9 mouse cellular contexts compared by ENCODE assay signal in genomic region chr17:35578211-35578610, GRCm38 (mm10). TPM values are rescaled to one million over a fixed set of nuclear protein-coding genes. Genes with fewer than 3 reads are reported as not detected.
DNase-seq lines count a peak whose midpoint lies in the region; ATAC-seq and TF ChIP-seq lines count a peak whose summit lies in the region.
"Had no signal": no experiment of that assay in that cellular context is flagged by ENCODE, and none has a peak within 500 bp of the region (broad histone marks: within the 10 kb centered on the region; RNA-seq: fewer than 3 reads in every experiment).

No protein-coding gene starts in this region.

- H3K36me3 ChIP-seq in midbrain, embryonic 11.5 days (ENCODE audit: control insufficient read depth, insufficient read depth, low read length): no peaks in the 10 kb centered on the region
- H3K36me3 ChIP-seq in midbrain, embryonic 16.5 days (ENCODE audit: control insufficient read depth, insufficient read depth, low read length): no peaks in the 10 kb centered on the region
- no peaks in the 10 kb centered on the region for H3K36me3 ChIP-seq in kidney, postnatal 0 days (ENCODE audit: insufficient read depth, low read length)
- no peaks in the 10 kb centered on the region for H3K36me3 ChIP-seq in liver, embryonic 14.5 days (replicated peaks; ENCODE audit: control insufficient read depth, insufficient read depth, low read depth)
- H3K36me3 ChIP-seq: heart, embryonic 13.5 days had no signal

- no peak overlapping the region for H3K27ac ChIP-seq in midbrain, embryonic 11.5 days (ENCODE audit: low read depth, low read length)
- H3K27ac ChIP-seq in midbrain, embryonic 16.5 days (ENCODE audit: low read length): no peak overlapping the region
- H3K27ac ChIP-seq in bone marrow, adult 2 months (ENCODE audit: control insufficient read depth, insufficient read depth, low read depth, low read length, poor library complexity): no peak overlapping the region
- no peak overlapping the region for H3K27ac ChIP-seq in kidney, postnatal 0 days
- H3K27ac ChIP-seq in liver, embryonic 14.5 days: no peak overlapping the region
- H3K27ac ChIP-seq: heart, embryonic 13.5 days had no signal

- TF ChIP-seq CTCF in bone marrow, adult 2 months (IDR thresholded peaks at IDR 0.05; ENCODE audit: control insufficient read depth, insufficient read depth, low read length): peak; percentile 99
- TF ChIP-seq CTCF in kidney, postnatal 0 days (IDR thresholded peaks at IDR 0.05; ENCODE audit: low read depth): peak; percentile 100
- peak; percentile 100 for TF ChIP-seq CTCF in liver, embryonic 14.5 days (IDR thresholded peaks at IDR 0.05; ENCODE audit: low read depth)

- no peaks in the 10 kb centered on the region for H3K4me1 ChIP-seq in midbrain, embryonic 11.5 days (ENCODE audit: control insufficient read depth, insufficient read depth, low read length)
- no peaks in the 10 kb centered on the region for H3K4me1 ChIP-seq in midbrain, embryonic 16.5 days (ENCODE audit: control insufficient read depth, insufficient read depth, low read length)
- no peaks in the 10 kb centered on the region for H3K4me1 ChIP-seq in bone marrow, adult 2 months (ENCODE audit: control insufficient read depth, insufficient read depth, low read length)
- no peaks in the 10 kb centered on the region for H3K4me1 ChIP-seq in kidney, postnatal 0 days (replicated peaks; ENCODE audit: insufficient read depth, low read length)
- H3K4me1 ChIP-seq in liver, embryonic 14.5 days (replicated peaks; ENCODE audit: control insufficient read depth in 2 of 2, insufficient read depth in 2 of 2, low read length in 1 of 2): no peaks in the 10 kb centered on the region
- H3K4me1 ChIP-seq: heart, embryonic 13.5 days had no signal

- no peak overlapping the region for H3K9ac ChIP-seq in midbrain, embryonic 11.5 days (ENCODE audit: low read length)
- H3K9ac ChIP-seq in midbrain, embryonic 16.5 days (ENCODE audit: low read depth, low read length): no peak overlapping the region
- H3K9ac ChIP-seq in kidney, postnatal 0 days (ENCODE audit: low read depth, low read length): no peak overlapping the region
- H3K9ac ChIP-seq in liver, embryonic 14.5 days (replicated peaks): no peak overlapping the region
- H3K9ac ChIP-seq: heart, embryonic 13.5 days had no signal

- H3K9me3 ChIP-seq in midbrain, embryonic 11.5 days (ENCODE audit: control insufficient read depth, low read length): no peaks in the 10 kb centered on the region
- no peaks in the 10 kb centered on the region for H3K9me3 ChIP-seq in midbrain, embryonic 16.5 days (replicated peaks; ENCODE audit: control insufficient read depth, low read length, poor library complexity, severe bottlenecking)
- H3K9me3 ChIP-seq in kidney, postnatal 0 days (replicated peaks; ENCODE audit: low read length): no peaks in the 10 kb centered on the region
- no peaks in the 10 kb centered on the region for H3K9me3 ChIP-seq in liver, embryonic 14.5 days (ENCODE audit: control insufficient read depth, low read length)
- H3K9me3 ChIP-seq: heart, embryonic 13.5 days had no signal

- DNase-seq in midbrain, embryonic 11.5 days (ENCODE audit: low spot score, missing footprints): peak; percentile 99
- DNase-seq in kidney, postnatal 0 days (ENCODE audit: low spot score): peak; percentile 87
- peak; percentile 73 to 76 (median 75) for DNase-seq in liver, embryonic 14.5 days (ENCODE audit: low read depth in 3 of 3, low spot score in 3 of 3)
- DNase-seq in retina, postnatal 7 days (ENCODE audit: low read depth, low spot score): peak; percentile 88
- peak; percentile 52 for DNase-seq in urinary bladder, postnatal 10 days (ENCODE audit: low spot score)

- 17% methylated on average over 6 of the region's 6 CpGs for WGBS in midbrain, embryonic 11.5 days
- WGBS in midbrain, embryonic 16.5 days: 17% methylated on average over 6 of the region's 6 CpGs
- 22% methylated on average over 6 of the region's 6 CpGs for WGBS in bone marrow, adult 2 months
- WGBS in kidney, postnatal 0 days: 22% methylated on average over 6 of the region's 6 CpGs
- WGBS in liver, embryonic 14.5 days (ENCODE audit: insufficient replicate concordance): 16% methylated on average over 6 of the region's 6 CpGs

- TF ChIP-seq EP300 in liver, embryonic 14.5 days (IDR thresholded peaks at IDR 0.05; ENCODE audit: low read depth): no peak

- H3K4me3 ChIP-seq in midbrain, embryonic 11.5 days (ENCODE audit: low read depth, low read length): no peak overlapping the region
- no peak overlapping the region for H3K4me3 ChIP-seq in midbrain, embryonic 16.5 days (ENCODE audit: low read depth, low read length)
- H3K4me3 ChIP-seq in bone marrow, adult 2 months (replicated peaks; ENCODE audit: control insufficient read depth, low read depth, low read length): no peak overlapping the region
- no peak overlapping the region for H3K4me3 ChIP-seq in kidney, postnatal 0 days (replicated peaks; ENCODE audit: low read depth, low read length)
- no peak overlapping the region for H3K4me3 ChIP-seq in liver, embryonic 14.5 days (ENCODE audit: insufficient read depth in 1 of 2, low read depth in 2 of 2, low read length in 2 of 2)
- H3K4me3 ChIP-seq: heart, embryonic 13.5 days had no signal

- ATAC-seq in midbrain, embryonic 11.5 days (ENCODE audit: low FRiP score): no peak; the same call in 1 of the 2 replicates
- ATAC-seq in midbrain, embryonic 16.5 days: no peak
- peak; percentile 80 for ATAC-seq in erythroid progenitor cell, adult 5-6 weeks (replicated peaks; ENCODE audit: low FRiP score, poor library complexity, severe bottlenecking)
- 0 out of 2 replicates have a peak, but pooled peaks have one; percentile 25 for ATAC-seq in kidney, postnatal 0 days (replicated peaks; ENCODE audit: low FRiP score, low read depth)
- no peak for ATAC-seq in liver, embryonic 14.5 days (ENCODE audit: insufficient read depth)

- TF ChIP-seq POLR2A in bone marrow, adult 2 months (IDR thresholded peaks at IDR 0.05; ENCODE audit: borderline replicate concordance, control insufficient read depth, low read depth, low read length): no peak

- H3K27me3 ChIP-seq in midbrain, embryonic 11.5 days (ENCODE audit: control insufficient read depth, insufficient read depth, low read length): 0 out of 2 replicates have a peak, but pooled peaks cover 2% of the 10 kb centered on the region
- no peaks in the 10 kb centered on the region for H3K27me3 ChIP-seq in midbrain, embryonic 16.5 days (ENCODE audit: control insufficient read depth, insufficient read depth, low read depth, low read length)
- no peaks in the 10 kb centered on the region for H3K27me3 ChIP-seq in kidney, postnatal 0 days (ENCODE audit: insufficient read depth, low read length)
- H3K27me3 ChIP-seq in liver, embryonic 14.5 days (ENCODE audit: control insufficient read depth, insufficient read depth, low read length): no peaks in the 10 kb centered on the region

- H3K4me2 ChIP-seq in midbrain, embryonic 11.5 days: no peak overlapping the region
- H3K4me2 ChIP-seq in midbrain, embryonic 16.5 days (ENCODE audit: low read length): no peak overlapping the region
- H3K4me2 ChIP-seq in kidney, postnatal 0 days (ENCODE audit: low read length): no peak overlapping the region
- no peak overlapping the region for H3K4me2 ChIP-seq in liver, embryonic 14.5 days (ENCODE audit: low read depth)
- H3K4me2 ChIP-seq: heart, embryonic 13.5 days had no signal

RNA-seq across cellular contexts. Expression of gene 2300002M23Rik, which starts 11.0 kb away (rescaled TPM):
- polyA plus RNA-seq in midbrain, embryonic 11.5 days (2014; fragmentation: Nextera tagmentation; extraction: Ambion mirVana): not detected in 2 replicates
- not detected in 2 replicates for polyA plus RNA-seq in midbrain, embryonic 16.5 days (2015; fragmentation: Nextera tagmentation; extraction: Ambion mirVana)
- polyA plus RNA-seq in bone marrow, adult 2 months (2011; ENCODE audit: insufficient read depth, insufficient read length, low replicate concordance, missing spikeins): not detected in 2 replicates
- total RNA-seq in erythroid progenitor cell, adult 5-6 weeks (2015; ENCODE audit: low replicate concordance): not detected in 2 replicates
- total RNA-seq in erythroid progenitor cell, adult 5-6 weeks (2017; ENCODE audit: low replicate concordance): not detected in 2 replicates
- polyA plus RNA-seq in kidney, postnatal 0 days (2015; fragmentation: Nextera tagmentation; extraction: Ambion mirVana): not detected in 2 replicates
- polyA plus RNA-seq in liver, embryonic 14.5 days (2012; rRNA removed): not detected in 2 replicates
- polyA plus RNA-seq in liver, embryonic 14.5 days (2014; fragmentation: Nextera tagmentation; extraction: Ambion mirVana): not detected in 2 replicates
- polyA plus RNA-seq: heart, embryonic 13.5 days had no signal

RNA-seq across cellular contexts. Expression of gene Sfta2, which starts 23.1 kb away (rescaled TPM):
- not detected in 2 replicates for polyA plus RNA-seq in midbrain, embryonic 11.5 days (2014; fragmentation: Nextera tagmentation; extraction: Ambion mirVana)
- not detected in 2 replicates for polyA plus RNA-seq in midbrain, embryonic 16.5 days (2015; fragmentation: Nextera tagmentation; extraction: Ambion mirVana)
- not detected in 2 replicates for polyA plus RNA-seq in bone marrow, adult 2 months (2011; ENCODE audit: insufficient read depth, insufficient read length, low replicate concordance, missing spikeins)
- total RNA-seq in erythroid progenitor cell, adult 5-6 weeks (2015; ENCODE audit: low replicate concordance): not detected in 2 replicates
- not detected in 2 replicates for total RNA-seq in erythroid progenitor cell, adult 5-6 weeks (2017; ENCODE audit: low replicate concordance)
- 4.2 and 5.0 TPM in 2 replicates for polyA plus RNA-seq in kidney, postnatal 0 days (2015; fragmentation: Nextera tagmentation; extraction: Ambion mirVana)
- polyA plus RNA-seq in liver, embryonic 14.5 days (2012; rRNA removed): not detected in 2 replicates
- polyA plus RNA-seq in liver, embryonic 14.5 days (2014; fragmentation: Nextera tagmentation; extraction: Ambion mirVana): not detected in 2 replicates

RNA-seq across cellular contexts. Expression of gene Cdsn, which starts 26.3 kb away (rescaled TPM):
- polyA plus RNA-seq in midbrain, embryonic 11.5 days (2014; fragmentation: Nextera tagmentation; extraction: Ambion mirVana): 0.08 TPM in 1 of 2 replicates, not detected in the other
- polyA plus RNA-seq in midbrain, embryonic 16.5 days (2015; fragmentation: Nextera tagmentation; extraction: Ambion mirVana): 0.07 and 0.09 TPM in 2 replicates
- polyA plus RNA-seq in bone marrow, adult 2 months (2011; ENCODE audit: insufficient read depth, insufficient read length, low replicate concordance, missing spikeins): not detected in 2 replicates
- total RNA-seq in erythroid progenitor cell, adult 5-6 weeks (2015; ENCODE audit: low replicate concordance): not detected in 2 replicates
- total RNA-seq in erythroid progenitor cell, adult 5-6 weeks (2017; ENCODE audit: low replicate concordance): not detected in 2 replicates
- polyA plus RNA-seq in kidney, postnatal 0 days (2015; fragmentation: Nextera tagmentation; extraction: Ambion mirVana): 0.13 and 0.18 TPM in 2 replicates
- polyA plus RNA-seq in liver, embryonic 14.5 days (2012; rRNA removed): not detected in 2 replicates
- polyA plus RNA-seq in liver, embryonic 14.5 days (2014; fragmentation: Nextera tagmentation; extraction: Ambion mirVana): not detected in 2 replicates

RNA-seq across cellular contexts. Expression of gene Psors1c2, which starts 45.2 kb away (rescaled TPM):
- 0.22 and 0.46 TPM in 2 replicates for polyA plus RNA-seq in midbrain, embryonic 11.5 days (2014; fragmentation: Nextera tagmentation; extraction: Ambion mirVana)
- 0.60 and 0.68 TPM in 2 replicates for polyA plus RNA-seq in midbrain, embryonic 16.5 days (2015; fragmentation: Nextera tagmentation; extraction: Ambion mirVana)
- polyA plus RNA-seq in bone marrow, adult 2 months (2011; ENCODE audit: insufficient read depth, insufficient read length, low replicate concordance, missing spikeins): not detected in 2 replicates
- not detected in 2 replicates for total RNA-seq in erythroid progenitor cell, adult 5-6 weeks (2015; ENCODE audit: low replicate concordance)
- not detected in 2 replicates for total RNA-seq in erythroid progenitor cell, adult 5-6 weeks (2017; ENCODE audit: low replicate concordance)
- 0.14 and 0.17 TPM in 2 replicates for polyA plus RNA-seq in kidney, postnatal 0 days (2015; fragmentation: Nextera tagmentation; extraction: Ambion mirVana)
- polyA plus RNA-seq in liver, embryonic 14.5 days (2012; rRNA removed): 0.05 and 0.09 TPM in 2 replicates
- polyA plus RNA-seq in liver, embryonic 14.5 days (2014; fragmentation: Nextera tagmentation; extraction: Ambion mirVana): not detected in 2 replicates

RNA-seq across cellular contexts. Expression of gene Gm9573, which starts 48.2 kb away (rescaled TPM):
- not detected in 2 replicates for polyA plus RNA-seq in midbrain, embryonic 11.5 days (2014; fragmentation: Nextera tagmentation; extraction: Ambion mirVana)
- not detected in 2 replicates for polyA plus RNA-seq in midbrain, embryonic 16.5 days (2015; fragmentation: Nextera tagmentation; extraction: Ambion mirVana)
- not detected in 2 replicates for polyA plus RNA-seq in bone marrow, adult 2 months (2011; ENCODE audit: insufficient read depth, insufficient read length, low replicate concordance, missing spikeins)
- total RNA-seq in erythroid progenitor cell, adult 5-6 weeks (2015; ENCODE audit: low replicate concordance): not detected in 2 replicates
- not detected in 2 replicates for total RNA-seq in erythroid progenitor cell, adult 5-6 weeks (2017; ENCODE audit: low replicate concordance)
- polyA plus RNA-seq in kidney, postnatal 0 days (2015; fragmentation: Nextera tagmentation; extraction: Ambion mirVana): not detected in 2 replicates
- polyA plus RNA-seq in liver, embryonic 14.5 days (2012; rRNA removed): not detected in 2 replicates
- polyA plus RNA-seq in liver, embryonic 14.5 days (2014; fragmentation: Nextera tagmentation; extraction: Ambion mirVana): not detected in 2 replicates
- polyA plus RNA-seq: heart, embryonic 13.5 days had no signal

Comparison
In these comparisons a context has a peak if more than half of its experiments do, and no peak if none do; other contexts are left out.
1. ATAC-seq: peak in erythroid progenitor cell, adult 5-6 weeks (single experiment) and kidney, postnatal 0 days (single experiment); none in midbrain, embryonic 11.5 days (single experiment), midbrain, embryonic 16.5 days (single experiment) and liver, embryonic 14.5 days (single experiment).
2. Peak in every context shown above with its lines, with median percentiles within 50 percentile points of each other: DNase-seq and CTCF ChIP-seq.